Mouse (Mus musculus) adipocyte (in vitro differentiated cells): ENCODE data around the gene Slco1b2.
"Not testable (repeated sequence)": the region's sequence is repeated elsewhere in the genome, so short reads cannot be mapped to it uniquely, and the experiment has no call there.

Experiments
- DNase-seq: peaks from one replicate; pipeline ENCODE4 v3.0.0-alpha.2; 2016; ENCODE audit warnings: low spot score

Slco1b2 gene

GRCm38 (mm10) chr6:141629291-141629690 is at the start of gene Slco1b2:
TSS of gene Slco1b2 (plus strand) at chr6:141629518.
- no peak for DNase-seq

- DNase-seq: no peak
Observed at GRCm38 (mm10) chr6:141584791-141585403, 44.4 kb upstream of the Slco1b2 start.

- DNase-seq: no peak
Observed at GRCm38 (mm10) chr6:141590002-141590401, 39.3 kb upstream of the Slco1b2 start.

- not testable (repeated sequence) for DNase-seq
Observed at GRCm38 (mm10) chr6:141590598-141591200, 38.6 kb upstream of the Slco1b2 start.

GRCm38 (mm10) chr6:141596081-141596480 is 33.2 kb upstream of the Slco1b2 start:
- DNase-seq: no peak

GRCm38 (mm10) chr6:141597037-141597436 is 32.3 kb upstream of the Slco1b2 start:
- no peak for DNase-seq

- no peak for DNase-seq
Observed at GRCm38 (mm10) chr6:141600940-141601339, 28.4 kb upstream of the Slco1b2 start.

GRCm38 (mm10) chr6:141610702-141611260 is 18.5 kb upstream of the Slco1b2 start:
- DNase-seq: no peak

GRCm38 (mm10) chr6:141614017-141614416 is 15.3 kb upstream of the Slco1b2 start:
- DNase-seq: no peak

- no peak for DNase-seq
Observed at GRCm38 (mm10) chr6:141615348-141615747, 14.0 kb upstream of the Slco1b2 start.

- no peak for DNase-seq
Observed at GRCm38 (mm10) chr6:141632935-141633334, 3.6 kb downstream of the Slco1b2 start.

- no peak for DNase-seq
Observed at GRCm38 (mm10) chr6:141635250-141635649, 5.9 kb downstream of the Slco1b2 start.

GRCm38 (mm10) chr6:141640639-141641038 is 11.3 kb downstream of the Slco1b2 start:
- DNase-seq: no peak

- DNase-seq: no peak
Observed at GRCm38 (mm10) chr6:141687008-141687407, 57.7 kb downstream of the Slco1b2 start.

- no peak for DNase-seq
Observed at GRCm38 (mm10) chr6:141691246-141691645, 61.9 kb downstream of the Slco1b2 start.
